1 mouse cellular context compared by ENCODE assay signal in genomic region chr9:108492043-108492750, GRCm38 (mm10).
TF ChIP-seq lines count a peak whose summit lies in the region.

No protein-coding gene starts in this region.

TF ChIP-seq in CH12.LX, 34 proteins besides CTCF, POLR2A, EP300 and RAD21 (continued from another document):
- TF ChIP-seq POLR2AphosphoS2 (IDR thresholded peaks at IDR 0.05; ENCODE audit: low read depth, low read length) (no peak), USF1 (IDR thresholded peaks at IDR 0.05; ENCODE audit: low read depth, low read length) (no peak), UBTF (IDR thresholded peaks at IDR 0.05; ENCODE audit: low read depth, low read length) (no peak)
